Mouse (Mus musculus) MEL (cell line): ENCODE data around the gene Gm20671. TPM values are rescaled to one million over a fixed set of nuclear protein-coding genes. Genes with fewer than 3 reads are reported as not detected.

Experiments
- DNase-seq: peaks from one replicate; pipeline ENCODE4 v3.0.0; 2011; ENCODE audit warnings: low read depth, low spot score
- H3K27ac ChIP-seq: 2 replicates; pipeline ENCODE4 v1.5.1; 2012; ENCODE audit warnings: low read depth, mild to moderate bottlenecking, control low read depth, low read length, moderate library complexity; ENCODE audit not compliant: control insufficient read depth
- H3K27me3 ChIP-seq, 2 experiments: fragments of 150-350 bp in 1 of 2; sonication (generic) in 1 of 2; 2 replicates each; pipeline ENCODE4 v1.6.1; 2012; ENCODE audit warnings: low read length in 2 of 2, mild to moderate bottlenecking in 2 of 2, improper control_type of control experiment in 1 of 2, moderate library complexity in 1 of 2; ENCODE audit not compliant: insufficient read depth in 2 of 2, control insufficient read depth in 1 of 2
- H3K36me3 ChIP-seq, 2 experiments: 2 replicates each; pipeline ENCODE4 v1.6.1; 2012 to 2014; ENCODE audit warnings: low read length in 2 of 2, improper control_type of control experiment in 1 of 2, inconsistent platforms in 1 of 2, mild to moderate bottlenecking in 1 of 2; ENCODE audit not compliant: insufficient read depth in 2 of 2, control insufficient read depth in 1 of 2
- H3K4me1 ChIP-seq, 2 experiments: fragments of 150-350 bp in 1 of 2; sonication (generic) in 1 of 2; 2 replicates each; pipeline ENCODE4 v1.6.1; 2012; ENCODE audit warnings: low read length in 2 of 2, improper control_type of control experiment in 1 of 2, mild to moderate bottlenecking in 1 of 2; ENCODE audit not compliant: insufficient read depth in 2 of 2, control insufficient read depth in 1 of 2
- H3K4me3 ChIP-seq, 2 experiments: fragments of 150-350 bp in 1 of 2; sonication (generic) in 1 of 2; 2 replicates each; pipeline ENCODE4 v1.5.1; 2012; ENCODE audit warnings: low read depth in 2 of 2, low read length in 2 of 2, mild to moderate bottlenecking in 2 of 2, moderate library complexity in 2 of 2, control low read depth in 1 of 2, improper control_type of control experiment in 1 of 2; ENCODE audit not compliant: control insufficient read depth in 1 of 2, insufficient read depth in 1 of 2
- H3K79me2 ChIP-seq: 2 replicates; pipeline ENCODE4 v1.6.1; 2012; ENCODE audit warnings: mild to moderate bottlenecking, low read length, moderate library complexity; ENCODE audit not compliant: control insufficient read depth, poor library complexity, insufficient read depth
- H3K9ac ChIP-seq: 2 replicates; pipeline ENCODE4 v1.6.1; 2012; ENCODE audit warnings: low read depth, mild to moderate bottlenecking, control low read depth, low read length, moderate library complexity; ENCODE audit not compliant: control insufficient read depth, poor library complexity, severe bottlenecking
- H3K9me3 ChIP-seq: fragments of 150-350 bp; sonication (generic); replicated peaks from 2 replicates; pipeline ENCODE4 v1.6.1; 2012; ENCODE audit warnings: mild to moderate bottlenecking, low read length, improper control_type of control experiment, moderate library complexity; ENCODE audit not compliant: insufficient read depth
- BHLHE40 ChIP-seq: IDR thresholded peaks from 2 replicates; pipeline ENCODE4 v1.6.1; 2012; ENCODE audit warnings: low read depth, mild to moderate bottlenecking, inconsistent platforms, low read length, improper control_type of control experiment, borderline replicate concordance
- CHD1 ChIP-seq: IDR thresholded peaks from 2 replicates; pipeline ENCODE4 v1.6.1; 2012; ENCODE audit warnings: low read depth, mild to moderate bottlenecking, inconsistent platforms, low read length, improper control_type of control experiment
- CHD2 ChIP-seq: IDR thresholded peaks from 2 replicates; pipeline ENCODE4 v1.6.1; 2011; ENCODE audit warnings: low read length, improper control_type of control experiment
- CTCF ChIP-seq, 3 experiments: IDR thresholded peaks in 2 of 3; conservative IDR thresholded peaks in 1 of 3; 2 replicates each; pipeline ENCODE4 v1.5.1; 2011 to 2012; ENCODE audit warnings: low read length in 3 of 3, low read depth in 2 of 3, mild to moderate bottlenecking in 2 of 3, improper control_type of control experiment in 1 of 3, inconsistent platforms in 1 of 3, mixed read lengths in 1 of 3, moderate library complexity in 1 of 3; ENCODE audit not compliant: control insufficient read depth in 1 of 3, insufficient read depth in 1 of 3, poor library complexity in 1 of 3, severe bottlenecking in 1 of 3
- E2F4 ChIP-seq: IDR thresholded peaks from 2 replicates; pipeline ENCODE4 v1.6.1; 2011; ENCODE audit warnings: low read depth, low read length, improper control_type of control experiment, borderline replicate concordance
- ELF1 ChIP-seq: IDR thresholded peaks from 2 replicates; pipeline ENCODE4 v1.6.1; 2014; ENCODE audit warnings: low read depth, mild to moderate bottlenecking, inconsistent platforms, low read length, improper control_type of control experiment, moderate library complexity
- EP300 ChIP-seq, 2 experiments: IDR thresholded peaks; 2 replicates each; pipeline ENCODE4 v1.6.1; 2011; ENCODE audit warnings: improper control_type of control experiment in 2 of 2, low read length in 2 of 2, low read depth in 1 of 2, mild to moderate bottlenecking in 1 of 2
- ETS1 ChIP-seq: IDR thresholded peaks from 2 replicates; pipeline ENCODE4 v1.6.1; 2012; ENCODE audit warnings: low read depth, mild to moderate bottlenecking, inconsistent platforms, low read length, improper control_type of control experiment, moderate library complexity
- GATA1 ChIP-seq: IDR thresholded peaks from 2 replicates; pipeline ENCODE4 v1.6.1; 2011; ENCODE audit warnings: low read depth, low read length, improper control_type of control experiment
- HCFC1 ChIP-seq: IDR thresholded peaks from 2 replicates; pipeline ENCODE4 v1.6.1; 2012; ENCODE audit warnings: low read depth, mild to moderate bottlenecking, inconsistent platforms, low read length, improper control_type of control experiment, moderate library complexity
- JUND ChIP-seq: IDR thresholded peaks from 2 replicates; pipeline ENCODE4 v1.6.1; 2011; ENCODE audit warnings: low read depth, mild to moderate bottlenecking, improper control_type of control experiment, low read length
- KAT2A ChIP-seq: conservative IDR thresholded peaks from 2 replicates; pipeline ENCODE4 v1.6.1; 2012; ENCODE audit warnings: low read depth, low read length, improper control_type of control experiment, inconsistent platforms
- MAFK ChIP-seq: IDR thresholded peaks from 2 replicates; pipeline ENCODE4 v1.6.1; 2011; ENCODE audit warnings: low read depth, mild to moderate bottlenecking, low read length, improper control_type of control experiment, borderline replicate concordance
- MAZ ChIP-seq: IDR thresholded peaks from 2 replicates; pipeline ENCODE4 v1.6.1; 2012; ENCODE audit warnings: low read depth, mild to moderate bottlenecking, inconsistent platforms, low read length, improper control_type of control experiment
- MEF2A ChIP-seq: IDR thresholded peaks from 2 replicates; pipeline ENCODE4 v1.6.1; 2014; ENCODE audit warnings: low read depth, mild to moderate bottlenecking, inconsistent platforms, low read length, improper control_type of control experiment; ENCODE audit not compliant: poor library complexity, insufficient replicate concordance, severe bottlenecking; ENCODE audit errors: extremely low read depth
- MXI1 ChIP-seq: IDR thresholded peaks from 2 replicates; pipeline ENCODE4 v1.6.1; 2011; ENCODE audit warnings: mild to moderate bottlenecking, low read depth, low read length, improper control_type of control experiment
- MYB ChIP-seq: IDR thresholded peaks from 2 replicates; pipeline ENCODE4 v1.6.1; 2011; ENCODE audit warnings: mild to moderate bottlenecking, low read depth, low read length, improper control_type of control experiment
- MYC ChIP-seq: IDR thresholded peaks from 2 replicates; pipeline ENCODE4 v1.6.1; 2011; ENCODE audit warnings: low read depth, mild to moderate bottlenecking, low read length, improper control_type of control experiment, moderate library complexity
- NELFE ChIP-seq: IDR thresholded peaks from 2 replicates; pipeline ENCODE4 v1.6.1; 2011; ENCODE audit warnings: low read depth, low read length, improper control_type of control experiment
- NRF1 ChIP-seq: IDR thresholded peaks from 2 replicates; pipeline ENCODE4 v1.6.1; 2014; ENCODE audit warnings: low read depth, mild to moderate bottlenecking, inconsistent platforms, low read length, improper control_type of control experiment, moderate library complexity; ENCODE audit not compliant: poor library complexity, insufficient read depth, severe bottlenecking
- POLR2A ChIP-seq, 2 experiments: IDR thresholded peaks; 2 replicates each; pipeline ENCODE4 v1.6.1; 2011 to 2012; ENCODE audit warnings: low read length in 2 of 2, mild to moderate bottlenecking in 2 of 2, control low read depth in 1 of 2, improper control_type of control experiment in 1 of 2, low read depth in 1 of 2, moderate library complexity in 1 of 2; ENCODE audit not compliant: control insufficient read depth in 1 of 2, insufficient read depth in 1 of 2, poor library complexity in 1 of 2
- POLR2AphosphoS2 ChIP-seq: IDR thresholded peaks from 2 replicates; pipeline ENCODE4 v1.6.1; 2011; ENCODE audit warnings: low read length, improper control_type of control experiment
- POLR2AphosphoS5 ChIP-seq: IDR thresholded peaks from 2 replicates; pipeline ENCODE4 v1.6.1; 2012; ENCODE audit warnings: low read depth, borderline replicate concordance, mild to moderate bottlenecking, inconsistent platforms, low read length, moderate library complexity, mixed read lengths
- RAD21 ChIP-seq: IDR thresholded peaks from 2 replicates; pipeline ENCODE4 v1.6.1; 2011; ENCODE audit warnings: mild to moderate bottlenecking, low read depth, low read length, improper control_type of control experiment
- RCOR1 ChIP-seq: IDR thresholded peaks from 2 replicates; pipeline ENCODE4 v1.6.1; 2012; ENCODE audit warnings: low read depth, mild to moderate bottlenecking, inconsistent platforms, low read length, improper control_type of control experiment
- SIN3A ChIP-seq: IDR thresholded peaks from 2 replicates; pipeline ENCODE4 v1.6.1; 2012; ENCODE audit warnings: low read length, improper control_type of control experiment, inconsistent platforms
- SMC3 ChIP-seq: IDR thresholded peaks from 2 replicates; pipeline ENCODE4 v1.6.1; 2011; ENCODE audit warnings: low read depth, low read length, improper control_type of control experiment
- TAL1 ChIP-seq: IDR thresholded peaks from 2 replicates; pipeline ENCODE4 v1.6.1; 2012; ENCODE audit warnings: mild to moderate bottlenecking, inconsistent platforms, low read length, moderate library complexity, mixed read lengths
- TBP ChIP-seq: IDR thresholded peaks from 2 replicates; pipeline ENCODE4 v1.8.0; 2011; ENCODE audit warnings: low read depth, low read length, improper control_type of control experiment
- TCF12 ChIP-seq: IDR thresholded peaks from 2 replicates; pipeline ENCODE4 v1.6.1; 2014; ENCODE audit warnings: low read depth, mild to moderate bottlenecking, inconsistent platforms, low read length, improper control_type of control experiment, moderate library complexity
- USF1 ChIP-seq: IDR thresholded peaks from 2 replicates; pipeline ENCODE4 v1.6.1; 2014; ENCODE audit warnings: low read depth, mild to moderate bottlenecking, inconsistent platforms, low read length, improper control_type of control experiment, moderate library complexity
- USF2 ChIP-seq, 2 experiments: IDR thresholded peaks; 2 replicates each; pipeline ENCODE4 v1.6.1; 2011 to 2012; ENCODE audit warnings: improper control_type of control experiment in 2 of 2, low read length in 2 of 2, borderline replicate concordance in 1 of 2, inconsistent platforms in 1 of 2, low read depth in 1 of 2, mild to moderate bottlenecking in 1 of 2; ENCODE audit not compliant: insufficient read depth in 1 of 2
- ZC3H11A ChIP-seq: IDR thresholded peaks from 2 replicates; pipeline ENCODE4 v1.6.1; 2012; ENCODE audit warnings: low read depth, mild to moderate bottlenecking, inconsistent platforms, low read length, improper control_type of control experiment
- ZKSCAN1 ChIP-seq: IDR thresholded peaks from 2 replicates; pipeline ENCODE4 v1.6.1; 2012; ENCODE audit warnings: low read depth, mild to moderate bottlenecking, inconsistent platforms, low read length, improper control_type of control experiment, moderate library complexity
- ZMIZ1 ChIP-seq: IDR thresholded peaks from 2 replicates; pipeline ENCODE4 v1.6.1; 2012; ENCODE audit warnings: low read depth, mild to moderate bottlenecking, inconsistent platforms, low read length, improper control_type of control experiment, moderate library complexity
- ZNF384 ChIP-seq: IDR thresholded peaks from 2 replicates; pipeline ENCODE4 v1.6.1; 2012; ENCODE audit warnings: low read depth, mild to moderate bottlenecking, inconsistent platforms, low read length, improper control_type of control experiment
- polyA plus RNA-seq, 2 experiments: library from polyadenylated mRNA; stranded (reverse) in 1 of 2; unstranded in 1 of 2; fragments of >175 nt in 1 of 2; fragments of >200 nt in 1 of 2; gene quantifications; 2 replicates each; pipeline versions ENCODE4 v1.2.1 to v1.2.4; 2012; ENCODE audit warnings: low replicate concordance in 2 of 2, low read depth in 1 of 2; ENCODE audit not compliant: insufficient read length in 2 of 2, insufficient read depth in 1 of 2, missing spikeins in 1 of 2
- total RNA-seq: library from RNA; depleted of rRNA; stranded (reverse); fragments of 300-350 nt; gene quantifications from 2 replicates; pipeline ENCODE4 v1.2.3, GENCODE M21; 2012

Gm20671 gene
- total and polyA plus RNA-seq, 3 experiments = 7.3 TPM; not detected in 2

GRCm38 (mm10) chr5:32713703-32714467, 113.0 kb downstream of the Gm20671 start:
- Histone ChIP-seq H3K79me2 (no peaks in the 10 kb centered on the region), H3K36me3 (no peaks in the 10 kb centered on the region), H3K27me3 (no peaks in the 10 kb centered on the region), H3K27ac (peak overlapping the region; percentile 71), H3K9ac (peak overlapping the region; percentile 62), H3K4me3 (peak overlapping the region; percentile 31 to 59), H3K9me3 (no peaks in the 10 kb centered on the region), H3K4me1 (no peaks in the 10 kb centered on the region)
- peak; percentile 99 for DNase-seq
- peak; percentile 84 for TF ChIP-seq NELFE
- peak; percentile 95 for TF ChIP-seq MYC
- no peak; the same call in 1 of the 2 replicates for TF ChIP-seq ZMIZ1
- peak; percentile 75 for TF ChIP-seq NRF1
- no peak for TF ChIP-seq ZC3H11A
- no peak for TF ChIP-seq BHLHE40
- no peak for TF ChIP-seq CHD2
- TF ChIP-seq HCFC1 = peak; percentile 100
- TF ChIP-seq POLR2A (IDR thresholded peaks at IDR 0.05; ENCODE audit: control insufficient read depth in 1 of 2, insufficient read depth in 1 of 2, low read depth in 1 of 2, low read length in 2 of 2, poor library complexity in 1 of 2) = peak in 1 of 2 experiments; percentile 87; a peak in 3 of 4 replicates
- TF ChIP-seq POLR2AphosphoS5 = no peak; the same call in 1 of the 2 replicates
- peak; percentile 87 for TF ChIP-seq SMC3
- TF ChIP-seq ETS1 = peak; percentile 76; the same call in 1 of the 2 replicates
- no peak for TF ChIP-seq MYB
- no peak for TF ChIP-seq USF1
- no peak for TF ChIP-seq MAFK
- TF ChIP-seq ELF1 = peak; percentile 100
- TF ChIP-seq SIN3A = peak; percentile 98
- peak; percentile 69; the same call in 1 of the 2 replicates for TF ChIP-seq E2F4
- TF ChIP-seq TAL1 = no peak
- TF ChIP-seq TBP = peak; percentile 100
- TF ChIP-seq JUND = no peak
- peak; percentile 100 for TF ChIP-seq KAT2A
- TF ChIP-seq USF2 (IDR thresholded peaks at IDR 0.05; ENCODE audit: borderline replicate concordance in 1 of 2, insufficient read depth in 1 of 2, low read depth in 1 of 2, low read length in 2 of 2) = no peak
- peak; percentile 47 for TF ChIP-seq GATA1
- TF ChIP-seq MXI1 = peak; percentile 97
- no peak for TF ChIP-seq CHD1
- TF ChIP-seq MEF2A = 0 out of 2 replicates have a peak, but pooled peaks have one; percentile 54
- no peak for TF ChIP-seq MAZ
- TF ChIP-seq EP300 (IDR thresholded peaks at IDR 0.05; ENCODE audit: low read depth in 1 of 2, low read length in 2 of 2) = peak in 1 of 2 experiments; percentile 62; a peak in 1 of 4 replicates
- TF ChIP-seq ZNF384 = peak; percentile 84
- TF ChIP-seq RCOR1 = peak; percentile 92
- TF ChIP-seq ZKSCAN1 = no peak
- TF ChIP-seq RAD21 = peak; percentile 60
- TF ChIP-seq TCF12 = peak; percentile 77
- peak; percentile 91 for TF ChIP-seq POLR2AphosphoS2
- TF ChIP-seq CTCF (IDR thresholded peaks at IDR 0.05 in 2 of 3, conservative IDR thresholded peaks at IDR 0.05 in 1 of 3; ENCODE audit: control insufficient read depth in 1 of 3, insufficient read depth in 1 of 3, low read depth in 2 of 3, low read length in 3 of 3, poor library complexity in 1 of 3, severe bottlenecking in 1 of 3) = peak; percentile 64 to 90 (median 87)
